Mouse (Mus musculus) cerebellum, postnatal 4 days (tissue): ENCODE results near the gene Epb41.

ENCODE experiments used
- DNase-seq, 2 experiments: peaks; one replicate each; pipeline ENCODE4 v3.0.0; 2022; ENCODE audit warnings: low spot score in 2 of 2, mixed read lengths in 1 of 2

Gene Epb41

GRCm38 (mm10) chr4:131898503-131899179 is 176.5 kb downstream of the Epb41 start:
- no peak for DNase-seq

GRCm38 (mm10) chr4:131897787-131898186 is 177.3 kb downstream of the Epb41 start:
- no peak for DNase-seq

GRCm38 (mm10) chr4:131897109-131897508 is 178.0 kb downstream of the Epb41 start:
- DNase-seq = no peak

- no peak for DNase-seq
These were observed 184.4 kb downstream of the Epb41 start for GRCm38 (mm10) chr4:131890692-131891091.

- DNase-seq = no peak
These were observed 186.6 kb downstream of the Epb41 start for GRCm38 (mm10) chr4:131888564-131888963.

GRCm38 (mm10) chr4:131885376-131885775 is 189.7 kb downstream of the Epb41 start:
- no peak for DNase-seq

- no peak for DNase-seq
These were observed 191.6 kb downstream of the Epb41 start for GRCm38 (mm10) chr4:131883571-131883970.

- DNase-seq = no peak
These were observed 193.8 kb downstream of the Epb41 start for GRCm38 (mm10) chr4:131881306-131881705.

- no peak for DNase-seq
These were observed 195.4 kb downstream of the Epb41 start for GRCm38 (mm10) chr4:131879692-131880091.

GRCm38 (mm10) chr4:131876836-131877235 is 198.3 kb downstream of the Epb41 start:
- no peak for DNase-seq

- DNase-seq = no peak
These were observed 199.9 kb downstream of the Epb41 start for GRCm38 (mm10) chr4:131875242-131875641.

GRCm38 (mm10) chr4:131874567-131874966 is 200.6 kb downstream of the Epb41 start:
- DNase-seq = no peak

GRCm38 (mm10) chr4:131874169-131874536 is 201.0 kb downstream of the Epb41 start:
- DNase-seq = no peak
